Mouse (Mus musculus) intestine, postnatal 0 days (tissue): ENCODE data around the gene Unc79. TPM values are rescaled to one million over a fixed set of nuclear protein-coding genes. Genes with fewer than 3 reads are reported as not detected.
A peak's percentile ranks its signal among the peaks of the same experiment; 100 is the strongest.

ENCODE experiments used
- ATAC-seq: fragments of 200-750 bp; cut with Nextera tagmentation; 2 replicates; pipeline ENCODE4 v1.8.0; 2017; ENCODE audit warnings: mild to moderate bottlenecking, moderate TSS enrichment, moderate library complexity
- H3K27ac ChIP-seq: fragments of 300-500 bp; sonication (generic); 2 replicates; pipeline ENCODE4 v1.5.1; 2014; ENCODE audit warnings: mild to moderate bottlenecking, low read depth, low read length, moderate library complexity
- H3K27me3 ChIP-seq: fragments of 300-500 bp; sonication (generic); replicated peaks from 2 replicates; pipeline ENCODE4 v1.6.1; 2014; ENCODE audit warnings: low read length, mixed read lengths; ENCODE audit not compliant: control insufficient read depth, insufficient read depth
- H3K36me3 ChIP-seq: fragments of 300-500 bp; sonication (generic); 2 replicates; pipeline ENCODE4 v1.6.1; 2014; ENCODE audit warnings: mild to moderate bottlenecking, moderate library complexity; ENCODE audit not compliant: control insufficient read depth, insufficient read depth
- H3K4me1 ChIP-seq: fragments of 300-500 bp; sonication (generic); replicated peaks from 2 replicates; pipeline ENCODE4 v1.6.1; 2014; ENCODE audit warnings: antibody characterized with exemption, low read length, mixed read lengths; ENCODE audit not compliant: control insufficient read depth, insufficient read depth
- H3K4me2 ChIP-seq: fragments of 300-500 bp; sonication (generic); replicated peaks from 2 replicates; pipeline ENCODE4 v1.6.1; 2014; ENCODE audit warnings: low read depth, mild to moderate bottlenecking, moderate library complexity
- H3K4me3 ChIP-seq: fragments of 300-500 bp; sonication (generic); 2 replicates; pipeline ENCODE4 v1.5.1; 2014; ENCODE audit warnings: low read depth, low read length
- H3K9ac ChIP-seq: fragments of 300-500 bp; sonication (generic); 2 replicates; pipeline ENCODE4 v1.6.1; 2014; ENCODE audit warnings: mild to moderate bottlenecking, low read depth, low read length
- H3K9me3 ChIP-seq: fragments of 300-500 bp; sonication (generic); 2 replicates; pipeline ENCODE4 v1.6.1; 2016; ENCODE audit warnings: mixed run types; ENCODE audit not compliant: control insufficient read depth
- CTCF ChIP-seq: sonication (generic); IDR thresholded peaks from 2 replicates; pipeline ENCODE4 v1.5.1; 2016; ENCODE audit warnings: low read depth, mild to moderate bottlenecking, control low read depth, antibody characterized with exemption, moderate library complexity
- WGBS: fragments of 180-500 bp; shearing (Covaris S2); extraction: QIAGEN DNeasy Blood & Tissue Kit; methylation state at CpG from one replicate; pipeline ENCODE4 v1.1.7; 2014; 5-methylcytosine and 5-hydroxymethylcytosine counted together
- polyA plus RNA-seq: library from polyadenylated mRNA; unstranded; fragments of >200 nt; fragmentation: Nextera tagmentation; extraction: Ambion mirVana; gene quantifications from 2 replicates; pipeline ENCODE4 v1.2.1, GENCODE M21; 2015

Unc79 gene
- polyA plus RNA-seq, 1 experiment from 2014 or later: 0.10 TPM

DNA sequence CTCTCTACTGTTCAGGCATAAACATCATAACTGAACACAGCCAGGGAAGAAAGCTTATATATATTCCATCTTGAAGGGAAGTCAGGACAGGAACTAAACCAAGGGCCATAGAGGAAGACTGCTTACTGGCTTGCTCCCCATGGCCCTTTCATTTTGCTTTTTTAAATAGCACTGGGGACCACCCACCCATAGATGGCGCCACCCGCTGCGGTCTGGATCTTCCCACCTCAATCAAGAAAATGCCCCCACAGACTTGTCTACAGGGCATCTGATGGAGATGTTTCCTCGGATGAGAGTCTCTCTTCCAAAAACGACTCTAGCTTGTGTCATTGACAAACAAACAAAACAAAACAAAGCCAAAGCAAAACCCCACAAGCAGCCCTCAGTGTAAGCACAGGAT lies 151.4 kb downstream of the Unc79 start:
- Histone ChIP-seq H3K4me1 (no peaks in the 10 kb centered on the region), H3K27me3 (no peaks in the 10 kb centered on the region), H3K27ac (no peak overlapping the region), H3K4me2 (no peak overlapping the region), H3K4me3 (no peak overlapping the region), H3K9me3 (no peaks in the 10 kb centered on the region), H3K9ac (no peak overlapping the region), H3K36me3 (no peaks in the 10 kb centered on the region)
- 62% methylated on average over 5 of the region's 5 CpGs for WGBS
- TF ChIP-seq CTCF: peak; percentile 49
- no peak for ATAC-seq

DNA sequence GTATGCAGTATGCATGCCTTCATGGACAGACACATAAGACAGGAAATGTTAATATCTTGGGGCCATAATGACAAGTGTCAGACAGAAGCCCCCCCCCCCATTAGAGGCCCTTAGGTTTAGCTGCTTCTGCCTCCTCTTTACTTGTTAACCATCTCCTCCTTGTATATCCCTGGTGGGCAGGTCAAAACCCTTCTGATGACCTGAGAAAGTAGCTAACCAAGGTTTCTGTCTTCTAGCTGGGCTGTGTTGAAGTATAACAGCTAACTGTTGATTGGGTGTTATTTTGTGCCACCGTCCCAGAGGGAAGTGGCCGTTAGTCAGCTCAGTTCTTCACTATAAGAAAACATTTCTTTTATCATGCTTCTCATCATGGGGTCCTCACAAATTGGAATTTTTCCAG lies 154.4 kb downstream of the Unc79 start:
- Histone ChIP-seq H3K27ac (no peak overlapping the region), H3K36me3 (no peaks in the 10 kb centered on the region), H3K9me3 (no peaks in the 10 kb centered on the region), H3K27me3 (no peaks in the 10 kb centered on the region), H3K4me1 (no peaks in the 10 kb centered on the region), H3K4me2 (no peak overlapping the region), H3K4me3 (no peak overlapping the region), H3K9ac (no peak overlapping the region)
- no peak for ATAC-seq
- no peak for TF ChIP-seq CTCF
- WGBS: 74% methylated on average over 2 of the region's 2 CpGs

GRCm38 (mm10) chr12:103103601-103104000 lies 154.9 kb downstream of the Unc79 start:
- H3K27me3 ChIP-seq: no peaks in the 10 kb centered on the region
- ATAC-seq: no peak
- no peaks in the 10 kb centered on the region for H3K9me3 ChIP-seq
- no peaks in the 10 kb centered on the region for H3K36me3 ChIP-seq
- H3K9ac ChIP-seq: no peak overlapping the region
- no peak overlapping the region; the same call in 1 of the 2 replicates for H3K4me2 ChIP-seq
- no peaks in the 10 kb centered on the region for H3K4me1 ChIP-seq
- H3K4me3 ChIP-seq: no peak overlapping the region
- H3K27ac ChIP-seq: no peak overlapping the region
- 15% methylated on average over 5 of the region's 5 CpGs for WGBS
- TF ChIP-seq CTCF: no peak

GRCm38 (mm10) chr12:103109301-103109700 lies 160.6 kb downstream of the Unc79 start:
- H3K9ac ChIP-seq: no peak overlapping the region
- no peak for ATAC-seq
- H3K9me3 ChIP-seq: no peaks in the 10 kb centered on the region
- no peak for TF ChIP-seq CTCF
- no peak overlapping the region for H3K4me3 ChIP-seq
- 88% methylated on average over 7 of the region's 7 CpGs for WGBS
- no peak overlapping the region for H3K27ac ChIP-seq
- H3K4me2 ChIP-seq: no peak overlapping the region
- H3K36me3 ChIP-seq: no peaks in the 10 kb centered on the region
- no peaks in the 10 kb centered on the region for H3K4me1 ChIP-seq
- H3K27me3 ChIP-seq: no peaks in the 10 kb centered on the region

DNA sequence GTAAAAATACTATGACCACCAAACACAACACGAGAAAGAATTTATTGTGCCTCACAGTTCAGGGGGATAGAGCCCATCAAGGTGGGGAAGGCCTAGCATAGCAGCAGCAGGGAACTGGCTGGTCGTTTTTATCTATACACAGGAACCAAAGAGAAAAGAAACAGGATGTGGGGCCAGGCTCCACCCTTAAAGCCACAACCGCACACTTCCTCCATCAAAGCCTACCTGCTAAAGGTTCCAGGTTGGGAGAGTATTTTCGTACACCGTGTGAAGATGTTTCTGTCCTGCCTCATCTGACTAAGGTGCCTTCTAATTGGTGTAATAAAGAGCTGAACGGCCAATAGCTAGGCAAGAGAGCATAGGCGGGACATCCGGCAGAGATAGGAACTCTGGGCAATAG lies 168.0 kb downstream of the Unc79 start:
- Histone ChIP-seq H3K27ac (no peak overlapping the region), H3K9ac (no peak overlapping the region), H3K36me3 (no peaks in the 10 kb centered on the region), H3K4me3 (no peak overlapping the region), H3K27me3 (no peaks in the 10 kb centered on the region), H3K4me2 (no peak overlapping the region), H3K9me3 (no peaks in the 10 kb centered on the region), H3K4me1 (no peaks in the 10 kb centered on the region)
- 79% methylated on average over 8 of the region's 8 CpGs for WGBS
- TF ChIP-seq CTCF: no peak
- no peak for ATAC-seq

DNA sequence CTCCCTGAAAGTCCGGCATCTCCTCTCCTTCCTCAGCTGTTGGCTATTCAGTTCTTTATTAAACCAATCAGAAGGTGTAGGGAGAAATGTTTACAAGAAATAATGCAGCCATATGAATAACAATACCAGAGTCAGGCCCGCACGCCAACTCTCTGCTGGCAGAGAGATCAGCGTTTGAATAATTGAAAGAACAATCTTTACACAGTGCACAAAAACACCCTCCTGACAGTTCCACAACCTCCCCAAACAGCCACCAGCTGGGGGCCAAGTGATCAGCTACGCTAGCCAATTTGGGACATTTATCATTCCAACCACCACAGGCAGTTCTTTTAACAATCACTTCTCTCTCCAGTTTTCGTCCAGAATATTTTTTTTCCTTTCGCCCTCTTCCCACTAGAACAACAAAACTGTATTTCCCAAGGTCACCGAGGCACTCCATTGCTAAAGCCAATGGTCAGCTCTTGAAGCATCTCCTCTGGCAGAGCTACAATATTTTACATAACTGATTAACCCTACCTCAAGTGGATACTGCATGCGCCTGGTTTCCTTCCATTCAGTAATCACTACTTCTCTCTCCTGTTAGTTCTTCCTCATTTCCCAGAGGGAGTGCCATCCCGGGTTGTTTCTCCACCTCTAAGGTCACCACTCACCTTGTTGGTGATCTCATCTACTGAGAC lies 169.0 kb downstream of the Unc79 start:
- 78% methylated on average over 10 of the region's 10 CpGs for WGBS

GRCm38 (mm10) chr12:103121928-103122327 lies 173.3 kb downstream of the Unc79 start:
- no peak overlapping the region for H3K4me3 ChIP-seq
- WGBS: 75% methylated on average over 5 of the region's 5 CpGs
- no peak for ATAC-seq

More for the DNA sequence above, 169.0 kb downstream of the Unc79 start:
- Histone ChIP-seq H3K4me1 (no peaks in the 10 kb centered on the region), H3K9me3 (no peaks in the 10 kb centered on the region), H3K36me3 (no peaks in the 10 kb centered on the region), H3K27me3 (no peaks in the 10 kb centered on the region), H3K4me3 (no peak overlapping the region), H3K9ac (no peak overlapping the region), H3K4me2 (no peak overlapping the region), H3K27ac (no peak overlapping the region)
- no peak for TF ChIP-seq CTCF
- no peak for ATAC-seq

More at GRCm38 (mm10) chr12:103121928-103122327, 173.3 kb downstream of the Unc79 start:
- Histone ChIP-seq H3K4me1 (no peaks in the 10 kb centered on the region), H3K4me2 (no peak overlapping the region), H3K27ac (no peak overlapping the region), H3K27me3 (no peaks in the 10 kb centered on the region), H3K9ac (no peak overlapping the region), H3K36me3 (no peaks in the 10 kb centered on the region), H3K9me3 (no peaks in the 10 kb centered on the region)
- TF ChIP-seq CTCF: no peak
